Mouse (Mus musculus) B cell, adult 67 days (primary cell): ENCODE results near the gene Nefh. TPM values are rescaled to one million over a fixed set of nuclear protein-coding genes. Genes with fewer than 3 reads are reported as not detected.

Source experiments
- total RNA-seq, 2 experiments: library from RNA; stranded (reverse); gene quantifications; 4 replicates each; pipeline ENCODE4 v1.2.4; 2023

The Nefh gene
- under 1 TPM; 0.18 to 0.26 TPM for total RNA-seq

DNA sequence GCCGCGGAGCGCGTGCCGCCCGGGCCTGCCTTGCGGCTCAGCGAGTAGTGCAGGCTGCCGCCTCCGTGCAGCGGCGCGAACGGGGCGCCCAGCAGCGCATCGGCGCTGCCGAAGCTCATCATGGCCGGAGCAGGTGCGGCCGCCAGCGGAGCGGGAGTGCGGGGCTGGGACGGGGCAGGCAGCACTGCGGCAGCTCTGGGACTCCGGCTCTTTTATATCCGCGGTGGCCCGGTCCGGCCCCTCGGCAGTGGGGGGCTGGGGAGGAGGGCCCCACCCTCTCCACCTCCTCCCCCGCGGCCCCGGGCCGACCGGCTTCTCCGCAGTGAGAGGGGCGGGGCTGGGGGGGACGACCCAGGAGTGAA lies at the start of gene Nefh:
Gene Nefh (minus strand): TSS at position 252 of the 362 bp plus-strand sequence.

DNA sequence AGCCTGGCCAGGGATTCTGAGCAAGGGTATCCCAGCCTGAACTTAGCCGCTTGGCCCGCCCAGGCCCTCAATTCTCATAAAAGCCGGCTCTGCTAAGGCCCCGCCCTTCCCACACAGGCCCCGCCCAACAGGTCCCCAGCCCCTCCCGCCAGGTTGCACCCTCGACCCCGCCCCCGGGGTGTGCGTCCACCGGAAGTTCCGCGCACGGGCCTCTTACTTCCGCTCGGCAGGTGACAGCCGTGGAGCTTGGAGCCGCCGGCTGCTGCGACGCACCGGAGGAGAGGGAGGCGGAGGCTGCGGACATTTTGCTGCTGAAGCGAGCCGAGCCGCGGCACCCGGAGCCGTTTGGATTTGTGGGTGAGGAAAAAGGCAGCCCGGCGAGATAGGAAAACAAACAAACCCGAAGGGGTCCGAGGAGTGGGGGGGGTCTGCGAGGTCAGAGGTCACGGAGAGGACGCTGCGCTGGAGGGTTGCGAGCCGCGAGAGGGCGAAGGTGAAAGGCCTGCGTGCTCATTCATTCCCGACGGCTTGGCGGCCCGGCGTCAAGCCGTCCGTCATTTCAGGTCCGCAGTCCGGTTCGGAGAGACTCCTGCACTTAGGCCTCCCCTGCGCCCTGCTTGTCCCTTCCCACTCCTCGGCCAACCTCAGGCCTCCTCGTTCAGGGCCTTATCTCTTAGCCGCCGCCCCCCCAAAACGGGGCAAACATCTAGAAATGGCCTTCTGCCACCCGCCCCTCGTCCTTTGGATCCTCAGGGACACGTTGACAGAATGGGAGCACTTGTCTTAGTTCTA lies 39.0 kb upstream of the Nefh start, which contains the start of gene Ap1b1:
Gene Ap1b1 (plus strand): TSS at position 130 of the 792 bp plus-strand sequence.

DNA sequence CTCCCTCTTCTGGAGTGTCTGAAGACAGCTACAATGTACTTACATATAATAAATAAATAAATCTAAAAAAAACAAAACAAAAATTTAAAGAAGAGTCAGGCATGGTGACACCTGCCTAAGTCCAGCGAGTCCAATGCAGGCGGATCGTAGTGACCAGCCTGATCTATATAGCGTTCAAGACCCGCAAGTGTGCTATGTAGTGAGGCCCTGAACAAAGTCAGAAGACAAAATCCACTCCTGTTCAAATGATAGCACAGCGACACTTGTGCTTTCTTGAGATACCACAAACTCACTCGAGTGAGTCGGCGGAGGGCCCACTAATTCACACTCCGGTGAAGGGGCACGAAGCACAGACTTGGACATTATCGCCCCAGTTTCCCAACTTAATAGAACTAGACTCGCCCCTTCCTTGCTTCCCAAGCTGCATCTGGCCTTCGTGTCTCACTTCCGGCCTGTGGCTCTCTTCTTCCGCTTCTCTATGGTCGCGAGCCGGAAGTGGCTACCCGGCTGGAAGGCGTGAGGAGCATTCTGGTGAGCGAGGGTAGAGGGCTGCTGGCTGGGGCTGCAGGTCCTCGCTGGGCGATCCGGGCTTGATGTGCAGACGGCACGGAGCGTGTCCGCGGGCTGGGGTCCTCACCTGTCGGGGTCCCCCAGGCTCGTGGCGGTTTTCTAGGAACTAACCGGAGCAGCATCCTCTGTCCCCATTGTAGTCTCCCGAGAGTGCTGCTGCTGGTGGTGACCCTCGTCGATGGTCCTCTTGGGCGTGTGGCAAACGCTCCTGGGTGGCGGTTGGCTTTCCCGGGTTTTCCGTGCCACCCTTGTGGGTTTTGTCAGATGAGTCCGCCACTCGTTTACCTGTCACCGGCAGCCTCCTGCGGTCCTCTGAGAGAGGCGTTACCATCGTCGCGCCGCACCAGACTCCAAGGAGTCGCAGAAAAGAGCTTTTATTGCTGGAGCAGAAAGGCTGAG lies 52.7 kb downstream of the Nefh start, which contains the start of gene Thoc5:
Gene Thoc5 (plus strand): TSS at position 473 of the 969 bp plus-strand sequence.

Other genes starting within 250 kb of the Nefh start
- gene Uqcr10, start 243.7 kb downstream of the Nefh start, total RNA-seq = 100 to 1,000 TPM in 1 of 2 experiments, 10 to 100 TPM in 1; 91.6 to 112 TPM
- gene Zmat5, start 243.4 kb downstream of the Nefh start, total RNA-seq = 10 to 100 TPM; 28.9 to 31.0 TPM
- not detected for gene Cabp7, start 201.3 kb downstream of the Nefh start, total RNA-seq
- 10 to 100 TPM; 48.8 to 48.9 TPM for gene Nf2, start 98.5 kb downstream of the Nefh start, total RNA-seq
- 10 to 100 TPM; 19.4 to 23.3 TPM for gene Nipsnap1, start 74.1 kb downstream of the Nefh start, total RNA-seq
- gene Thoc5, start 52.7 kb downstream of the Nefh start, total RNA-seq = 10 to 100 TPM; 45.5 to 47.2 TPM
- 100 to 1,000 TPM; 114 to 126 TPM for gene Ap1b1, start 38.8 kb upstream of the Nefh start, total RNA-seq
- gene Rasl10a, start 110.1 kb upstream of the Nefh start, total RNA-seq = 1 to 10 TPM; 4.9 to 6.2 TPM
- gene Gas2l1, start 117.3 kb upstream of the Nefh start, total RNA-seq = 1 to 10 TPM in 1 of 2 experiments, under 1 TPM in 1; 0.75 to 1.0 TPM
- gene Rhbdd3, start 150.9 kb upstream of the Nefh start, total RNA-seq = 1 to 10 TPM; 7.2 to 8.8 TPM
- gene Ewsr1, start 151.2 kb upstream of the Nefh start, total RNA-seq = 100 to 1,000 TPM; 589 to 660 TPM
- 10 to 100 TPM; 28.8 to 31.8 TPM for gene Emid1, start 204.2 kb upstream of the Nefh start, total RNA-seq